In genomic region chr17:34639461-34640255, GRCm38 (mm10) we compare ENCODE assay signal across 10 mouse cellular contexts. TPM values are rescaled to one million over a fixed set of nuclear protein-coding genes. Genes with fewer than 3 reads are reported as not detected.
DNase-seq lines count a peak whose midpoint lies in the region; ATAC-seq lines count a peak whose summit lies in the region.
"Had no signal": no experiment of that assay in that cellular context is flagged by ENCODE, and none has a peak within 500 bp of the region (broad histone marks: within the 10 kb centered on the region; RNA-seq: fewer than 3 reads in every experiment).

No protein-coding gene starts in this region.

- H3K27me3 ChIP-seq in heart, embryonic 10.5 days (ENCODE audit: insufficient read depth, poor library complexity, severe bottlenecking): peaks cover 11% of the 10 kb centered on the region; the same call in 1 of the 2 replicates
- peaks cover 5% of the 10 kb centered on the region; the same call in 1 of the 2 replicates for H3K27me3 ChIP-seq in neural tube, embryonic 15.5 days (replicated peaks)

- ATAC-seq in neural tube, embryonic 15.5 days (ENCODE audit: low FRiP score): no peak

- no peak for DNase-seq in heart, embryonic 10.5 days (ENCODE audit: low spot score)
- no peak for DNase-seq in heart, adult 9 months (ENCODE audit: low spot score in 2 of 2)
- DNase-seq in neural tube, embryonic 10.5 days (ENCODE audit: extremely low spot score, low spot score): no peak
- peak; percentile 66 for DNase-seq in cerebellum, adult 9-11 months
- peak; percentile 65 to 75 for DNase-seq in monocyte, adult 2 months (ENCODE audit: low read depth in 1 of 2, low spot score in 2 of 2)
- no peak for DNase-seq in right cerebral cortex, postnatal 25 days
- DNase-seq in kidney, postnatal 14 days: no peak
- DNase-seq: left cerebral cortex, postnatal 4 days; lung, postnatal 10 days had no signal

- 80% methylated on average over 7 of the region's 7 CpGs for WGBS in heart, embryonic 10.5 days
- WGBS in neural tube, embryonic 15.5 days: 84% methylated on average over 7 of the region's 7 CpGs

- H3K9me3 ChIP-seq in heart, embryonic 10.5 days: no peaks in the 10 kb centered on the region
- no peaks in the 10 kb centered on the region for H3K9me3 ChIP-seq in neural tube, embryonic 15.5 days (replicated peaks)

- no peak overlapping the region for H3K9ac ChIP-seq in neural tube, embryonic 15.5 days (replicated peaks)

- no peaks in the 10 kb centered on the region for H3K36me3 ChIP-seq in heart, embryonic 10.5 days
- H3K36me3 ChIP-seq in neural tube, embryonic 15.5 days: no peaks in the 10 kb centered on the region

- H3K4me1 ChIP-seq in heart, embryonic 10.5 days: peaks cover 8% of the 10 kb centered on the region; the same call in 1 of the 2 replicates
- H3K4me1 ChIP-seq in neural tube, embryonic 15.5 days: peaks cover 14% of the 10 kb centered on the region

- H3K27ac ChIP-seq in heart, embryonic 10.5 days: 0 out of 2 replicates have a peak overlapping the region, but pooled peaks have one; percentile 18
- 0 out of 2 replicates have a peak overlapping the region, but pooled peaks have one; percentile 75 for H3K27ac ChIP-seq in neural tube, embryonic 15.5 days (replicated peaks)

- no peak overlapping the region for H3K4me3 ChIP-seq in heart, embryonic 10.5 days
- no peak overlapping the region for H3K4me3 ChIP-seq in neural tube, embryonic 15.5 days (replicated peaks)

- H3K4me2 ChIP-seq in neural tube, embryonic 15.5 days: no peak overlapping the region

RNA-seq across cellular contexts. Expression of gene Fkbpl, which starts 4.9 kb away (rescaled TPM):
- 12.6 TPM in 2 replicates for polyA plus RNA-seq in heart, embryonic 10.5 days (2016; fragmentation: Nextera tagmentation; extraction: Ambion mirVana)
- polyA plus RNA-seq in neural tube, embryonic 15.5 days (2015; fragmentation: Nextera tagmentation; extraction: Ambion mirVana): 14.9 and 15.8 TPM in 2 replicates

RNA-seq across cellular contexts. Expression of gene Atf6b, which starts 7.3 kb away (rescaled TPM):
- 74.0 and 76.8 TPM in 2 replicates for polyA plus RNA-seq in heart, embryonic 10.5 days (2016; fragmentation: Nextera tagmentation; extraction: Ambion mirVana)
- 109 and 112 TPM in 2 replicates for polyA plus RNA-seq in neural tube, embryonic 15.5 days (2015; fragmentation: Nextera tagmentation; extraction: Ambion mirVana)

RNA-seq across cellular contexts. Expression of gene Prrt1, which starts 10.3 kb away (rescaled TPM):
- polyA plus RNA-seq in heart, embryonic 10.5 days (2016; fragmentation: Nextera tagmentation; extraction: Ambion mirVana): 0.11 TPM in 1 of 2 replicates, not detected in the other
- polyA plus RNA-seq in neural tube, embryonic 15.5 days (2015; fragmentation: Nextera tagmentation; extraction: Ambion mirVana): 6.3 and 7.3 TPM in 2 replicates

RNA-seq across cellular contexts. Expression of gene Ppt2, which starts 11.3 kb away (rescaled TPM):
- polyA plus RNA-seq in heart, embryonic 10.5 days (2016; fragmentation: Nextera tagmentation; extraction: Ambion mirVana): 24.3 and 27.5 TPM in 2 replicates
- 20.1 and 21.3 TPM in 2 replicates for polyA plus RNA-seq in neural tube, embryonic 15.5 days (2015; fragmentation: Nextera tagmentation; extraction: Ambion mirVana)

RNA-seq across cellular contexts. Expression of gene Egfl8, which starts 23.9 kb away (rescaled TPM):
- 0.49 and 1.7 TPM in 2 replicates for polyA plus RNA-seq in heart, embryonic 10.5 days (2016; fragmentation: Nextera tagmentation; extraction: Ambion mirVana)
- 12.3 and 14.9 TPM in 2 replicates for polyA plus RNA-seq in neural tube, embryonic 15.5 days (2015; fragmentation: Nextera tagmentation; extraction: Ambion mirVana)

Comparison
In these comparisons a context has a peak if more than half of its experiments do, and no peak if none do; other contexts are left out.
1. DNase-seq: peak in cerebellum, adult 9-11 months (single experiment) and monocyte, adult 2 months (2 of 2); none in heart, embryonic 10.5 days (single experiment), heart, adult 9 months (0 of 2), neural tube, embryonic 10.5 days (single experiment), right cerebral cortex, postnatal 25 days (single experiment) and kidney, postnatal 14 days (single experiment).